Mouse (Mus musculus): Measurements from ENCODE around the gene Nod1.

DNA sequence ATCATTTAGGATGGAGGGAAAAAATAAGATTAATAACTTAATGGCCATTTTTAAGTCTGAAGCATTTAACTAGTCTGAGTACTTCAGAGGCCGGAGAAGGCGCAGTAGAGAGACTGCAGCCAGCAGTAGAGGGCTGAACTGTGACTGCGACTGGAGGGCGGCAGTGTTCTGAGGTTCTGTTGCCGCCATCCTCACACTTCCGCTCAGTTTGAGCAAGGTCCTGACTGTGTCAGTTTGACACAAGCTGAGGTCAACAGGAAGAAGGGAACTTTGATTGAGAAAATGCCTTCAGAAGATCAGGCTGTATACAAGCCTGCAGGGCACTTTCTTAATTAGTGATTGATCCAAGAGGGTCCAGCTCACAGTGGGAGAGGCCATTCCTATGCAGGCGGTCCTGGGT, 86.2 kb downstream of the Nod1 start:
- TF ChIP-seq CTCF (IDR thresholded peaks at IDR 0.05; ENCODE audit: low read depth), result no peak
- no peak for TF ChIP-seq EP300 (IDR thresholded peaks at IDR 0.05; ENCODE audit: low read depth)

All from liver, embryonic 14.5 days (tissue).